Mouse (Mus musculus) forebrain, embryonic 12.5 days (tissue): ENCODE results near the gene Fgfrl1. TPM values are rescaled to one million over a fixed set of nuclear protein-coding genes. Genes with fewer than 3 reads are reported as not detected.

Source experiments
- ATAC-seq: fragments of 200-750 bp; cut with Nextera tagmentation; 2 replicates; pipeline ENCODE4 v1.8.0; 2017; ENCODE audit warnings: moderate TSS enrichment; ENCODE audit not compliant: low FRiP score
- H3K27ac ChIP-seq: fragments of 300-500 bp; sonication (generic); 2 replicates; pipeline ENCODE4 v1.5.1; 2016; ENCODE audit warnings: mild to moderate bottlenecking
- H3K27me3 ChIP-seq: fragments of 300-500 bp; sonication (generic); 2 replicates; pipeline ENCODE4 v1.6.1; 2016; ENCODE audit warnings: mild to moderate bottlenecking
- H3K36me3 ChIP-seq: fragments of 300-500 bp; sonication (generic); replicated peaks from 2 replicates; pipeline ENCODE4 v1.6.1; 2016; ENCODE audit warnings: mild to moderate bottlenecking
- H3K4me1 ChIP-seq: fragments of 300-500 bp; sonication (generic); 2 replicates; pipeline ENCODE4 v1.6.1; 2016
- H3K4me2 ChIP-seq: fragments of 300-500 bp; sonication (generic); 2 replicates; pipeline ENCODE4 v1.6.1; 2016; ENCODE audit warnings: mild to moderate bottlenecking, moderate library complexity
- H3K4me3 ChIP-seq: fragments of 300-500 bp; sonication (generic); replicated peaks from 2 replicates; pipeline ENCODE4 v1.5.1; 2016; ENCODE audit warnings: mild to moderate bottlenecking
- H3K9ac ChIP-seq: fragments of 300-500 bp; sonication (generic); 2 replicates; pipeline ENCODE4 v1.6.1; 2016; ENCODE audit warnings: mild to moderate bottlenecking
- H3K9me3 ChIP-seq: fragments of 300-500 bp; sonication (generic); 2 replicates; pipeline ENCODE4 v1.6.1; 2016
- WGBS: fragments of 180-500 bp; shearing (Covaris S2); methylation state at CpG from one replicate; pipeline ENCODE4 v1.1.7; 2016; 5-methylcytosine and 5-hydroxymethylcytosine counted together
- polyA plus RNA-seq: library from polyadenylated mRNA; unstranded; fragments of >200 nt; fragmentation: Nextera tagmentation; extraction: Ambion mirVana; gene quantifications from 2 replicates; pipeline ENCODE4 v1.2.1, GENCODE M21; 2016

Fgfrl1 gene
- polyA plus RNA-seq, 1 experiment from 2014 or later = 19.3 TPM

GRCm38 (mm10) chr5:108655381-108655780, 36.8 kb upstream of the Fgfrl1 start:
- Histone ChIP-seq H3K36me3 (peaks cover 62% of the 10 kb centered on the region), H3K4me3 (no peak overlapping the region), H3K27ac (no peak overlapping the region), H3K4me1 (peaks cover 19% of the 10 kb centered on the region), H3K9ac (no peak overlapping the region), H3K27me3 (no peaks in the 10 kb centered on the region), H3K4me2 (no peak overlapping the region), H3K9me3 (no peaks in the 10 kb centered on the region)
- ATAC-seq = no peak
- 96% methylated on average over 9 of the region's 9 CpGs for WGBS

DNA sequence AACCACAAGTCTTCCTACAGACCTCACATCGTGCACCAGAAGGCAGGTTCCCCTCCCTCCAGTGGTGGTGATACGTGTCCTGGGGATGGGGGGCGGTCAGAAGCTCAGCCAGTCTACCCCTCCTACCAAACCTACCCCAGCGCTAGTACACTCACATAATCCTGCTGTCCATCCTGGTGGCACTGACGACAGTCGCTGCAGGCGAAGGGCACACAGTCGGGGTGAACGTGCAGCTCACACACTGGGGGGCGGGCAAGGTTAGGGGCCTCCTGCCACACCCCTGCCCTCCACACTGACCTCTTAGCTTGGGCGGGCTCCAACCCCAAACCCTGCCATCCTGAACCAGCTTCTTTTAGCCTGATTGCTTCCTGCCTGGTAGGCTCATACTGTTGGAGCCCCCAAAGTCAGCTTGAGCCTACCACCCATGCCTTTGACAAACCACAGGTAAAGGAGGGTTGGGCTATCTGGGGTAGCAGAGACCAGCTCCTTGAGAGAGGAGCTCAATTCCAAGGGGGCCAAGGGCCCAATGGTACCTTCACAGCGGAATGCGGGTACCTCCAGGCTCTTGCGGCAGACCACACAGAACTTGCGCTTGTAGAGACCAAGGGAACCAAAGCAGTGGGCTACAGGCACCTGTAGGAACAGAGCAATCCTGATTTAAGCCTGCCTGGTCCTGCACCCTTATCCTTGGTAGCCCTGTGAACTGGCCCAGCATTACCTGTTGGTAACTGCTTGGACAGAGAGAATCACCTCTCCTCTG, 36.1 kb upstream of the Fgfrl1 start:
- no peak overlapping the region for H3K4me3 ChIP-seq
- H3K9me3 ChIP-seq = no peaks in the 10 kb centered on the region
- H3K27me3 ChIP-seq = no peaks in the 10 kb centered on the region
- peaks cover 55% of the 10 kb centered on the region for H3K36me3 ChIP-seq
- ATAC-seq = no peak
- H3K9ac ChIP-seq = no peak overlapping the region
- 89% methylated on average over 15 of the region's 15 CpGs for WGBS
- H3K27ac ChIP-seq = no peak overlapping the region
- peaks cover 23% of the 10 kb centered on the region for H3K4me1 ChIP-seq
- H3K4me2 ChIP-seq = no peak overlapping the region

GRCm38 (mm10) chr5:108657406-108657805, 34.8 kb upstream of the Fgfrl1 start:
- Histone ChIP-seq H3K4me1 (peaks cover 23% of the 10 kb centered on the region), H3K9ac (no peak overlapping the region), H3K4me2 (no peak overlapping the region), H3K9me3 (no peaks in the 10 kb centered on the region), H3K27ac (no peak overlapping the region), H3K27me3 (no peaks in the 10 kb centered on the region), H3K36me3 (peaks cover 47% of the 10 kb centered on the region), H3K4me3 (no peak overlapping the region)
- 84% methylated on average over 5 of the region's 5 CpGs for WGBS
- ATAC-seq = no peak

DNA sequence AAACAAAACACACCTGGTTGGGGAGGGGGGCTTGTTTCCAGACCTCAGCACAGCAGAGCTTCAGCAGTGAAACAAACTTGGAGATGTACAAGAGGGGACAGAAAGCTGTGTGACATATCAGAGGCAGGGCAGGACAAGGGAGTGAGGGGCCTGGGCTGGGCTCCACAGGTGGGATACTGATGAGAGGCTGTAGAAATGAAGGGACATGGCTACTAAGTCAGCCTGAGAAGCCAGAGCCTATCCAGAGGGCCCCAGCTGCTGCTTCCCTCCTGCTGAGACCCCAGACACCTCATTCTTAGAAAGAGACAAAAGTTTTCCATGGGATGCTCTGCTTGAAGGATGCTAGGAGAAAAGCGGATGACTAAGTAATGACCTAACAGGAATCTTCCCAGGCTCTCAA, 33.6 kb upstream of the Fgfrl1 start:
- no peak overlapping the region for H3K9ac ChIP-seq
- ATAC-seq = no peak
- H3K9me3 ChIP-seq = no peaks in the 10 kb centered on the region
- 83% methylated on average over 1 of the region's 1 CpGs for WGBS
- no peak overlapping the region for H3K4me3 ChIP-seq
- no peak overlapping the region for H3K27ac ChIP-seq
- peaks cover 23% of the 10 kb centered on the region for H3K4me1 ChIP-seq
- H3K27me3 ChIP-seq = 0 out of 2 replicates have a peak, but pooled peaks cover 4% of the 10 kb centered on the region
- no peak overlapping the region for H3K4me2 ChIP-seq
- H3K36me3 ChIP-seq = peaks cover 35% of the 10 kb centered on the region

DNA sequence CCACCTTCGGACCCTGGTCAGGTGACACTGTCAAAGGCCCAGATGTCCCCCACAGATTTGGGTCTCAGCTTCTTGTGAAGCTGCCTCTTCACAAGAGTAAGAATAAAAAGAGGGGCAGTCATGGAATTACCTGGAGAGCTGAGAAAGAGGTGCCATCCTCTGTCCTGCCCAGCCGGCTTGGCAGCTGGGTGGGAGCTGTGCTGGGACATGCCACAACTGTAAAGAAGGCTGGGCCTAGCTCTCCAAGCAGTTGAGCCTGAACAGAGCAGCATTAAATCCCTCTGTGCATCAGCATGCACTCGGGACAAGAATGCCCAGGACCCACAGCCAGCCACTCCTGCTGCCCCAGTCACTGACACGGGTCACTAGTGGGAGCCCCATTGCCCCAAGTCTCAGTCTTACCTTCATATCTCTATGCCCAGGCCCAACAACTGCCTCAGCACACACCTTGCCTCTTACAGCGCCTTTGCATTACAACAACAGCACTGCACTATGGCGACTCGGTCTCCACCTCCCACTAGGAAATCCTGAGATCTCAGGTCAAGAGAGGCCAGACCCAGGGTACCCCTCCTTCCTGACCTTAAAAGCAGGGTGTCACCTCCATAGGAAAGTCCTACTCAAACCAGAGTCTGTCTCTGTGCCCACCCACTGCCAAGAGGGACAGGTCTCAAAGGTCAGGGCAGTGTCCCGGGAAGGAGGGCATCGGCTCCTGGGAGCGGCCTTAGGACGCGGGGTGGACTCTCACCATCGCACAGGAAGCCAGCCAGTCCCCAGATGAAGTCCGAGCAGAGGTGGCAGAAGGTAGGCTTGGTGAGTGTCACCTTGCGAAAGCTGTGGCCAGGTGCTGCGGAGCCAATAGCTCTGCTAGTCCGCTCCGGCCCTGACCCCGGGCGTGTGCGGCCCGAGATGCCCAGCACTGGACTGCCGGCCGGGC, 32.2 kb upstream of the Fgfrl1 start, which contains the start of gene Idua:
Gene Idua, plus strand, starts transcription at position 634 of the 934 bp plus-strand sequence.
- peak within 1 kb of the TSS; percentile 85 for H3K4me3 ChIP-seq
- no peaks in the 10 kb centered on the region for H3K9me3 ChIP-seq
- H3K36me3 ChIP-seq = peaks cover 21% of the 10 kb centered on the region
- H3K27me3 ChIP-seq = 0 out of 2 replicates have a peak, but pooled peaks cover 4% of the 10 kb centered on the region
- H3K4me2 ChIP-seq = peak within 1 kb of the TSS; percentile 79
- peaks cover 23% of the 10 kb centered on the region for H3K4me1 ChIP-seq
- ATAC-seq = peak; percentile 7; the same call in 1 of the 2 replicates
- peak within 1 kb of the TSS; percentile 93 for H3K9ac ChIP-seq
- H3K27ac ChIP-seq = no peak within 1 kb of the TSS
- WGBS = 10% methylated on average over 24 of the region's 24 CpGs

DNA sequence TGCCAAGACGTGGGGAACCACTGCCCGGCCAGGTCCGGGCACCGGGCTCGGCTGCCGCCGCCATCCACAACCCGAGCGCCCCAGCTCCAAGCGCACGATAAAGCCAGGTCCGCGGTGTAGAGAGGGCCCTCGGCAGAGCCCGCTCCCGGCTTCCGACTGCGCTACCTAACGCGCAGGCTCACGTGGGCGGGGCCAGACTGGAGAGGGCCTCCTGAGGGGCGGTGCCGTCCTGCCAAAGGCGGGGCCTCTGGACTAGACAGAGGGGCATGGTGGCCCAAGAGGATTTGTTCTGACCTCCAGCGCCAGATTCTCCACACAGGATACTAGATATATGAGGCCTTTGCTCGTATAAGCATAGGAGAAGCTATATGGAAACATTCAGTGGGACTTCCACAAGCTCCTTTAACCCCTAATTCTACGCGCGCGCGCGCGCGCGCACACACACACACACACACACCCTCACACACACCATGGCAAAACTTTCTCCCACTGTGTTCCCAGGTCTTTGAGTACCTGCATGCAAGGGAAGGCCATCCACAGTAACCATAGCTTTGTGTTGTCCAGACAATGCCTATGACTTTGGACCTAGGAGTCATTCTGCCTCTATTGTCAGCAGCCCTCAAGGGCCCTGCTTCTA, 31.4 kb upstream of the Fgfrl1 start:
- WGBS = 15% methylated on average over 36 of the region's 36 CpGs
- H3K27me3 ChIP-seq = 0 out of 2 replicates have a peak, but pooled peaks cover 4% of the 10 kb centered on the region
- H3K4me1 ChIP-seq = peaks cover 23% of the 10 kb centered on the region
- H3K4me3 ChIP-seq = peak overlapping the region; percentile 85
- H3K27ac ChIP-seq = no peak overlapping the region
- H3K36me3 ChIP-seq = peaks cover 13% of the 10 kb centered on the region
- peak overlapping the region; percentile 79 for H3K4me2 ChIP-seq
- ATAC-seq = peak; percentile 100
- H3K9ac ChIP-seq = peak overlapping the region; percentile 93
- no peaks in the 10 kb centered on the region for H3K9me3 ChIP-seq

DNA sequence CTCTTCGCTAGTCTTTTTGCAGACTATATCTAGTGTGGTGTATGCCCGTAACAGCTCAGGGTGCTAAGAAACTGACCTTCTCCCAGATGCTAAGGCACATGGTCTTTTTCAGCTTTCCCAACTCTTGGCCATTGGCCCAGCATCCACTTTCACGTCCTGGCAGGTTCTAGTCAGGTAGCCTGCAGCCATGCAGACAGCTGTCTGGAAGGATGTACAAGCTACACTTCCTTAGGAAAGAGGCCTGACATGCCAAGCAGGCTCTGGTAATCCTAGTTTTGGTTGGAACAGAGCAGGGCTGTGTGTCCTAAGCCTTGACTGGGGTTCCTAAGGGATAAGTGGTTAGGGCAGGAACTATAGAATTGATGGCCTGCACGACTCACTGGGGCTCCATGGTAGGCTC, 29.4 kb upstream of the Fgfrl1 start:
- Histone ChIP-seq H3K27me3 (0 out of 2 replicates have a peak, but pooled peaks cover 4% of the 10 kb centered on the region), H3K9me3 (no peaks in the 10 kb centered on the region), H3K4me3 (no peak overlapping the region), H3K4me1 (peaks cover 23% of the 10 kb centered on the region), H3K36me3 (no peaks in the 10 kb centered on the region), H3K4me2 (no peak overlapping the region), H3K9ac (no peak overlapping the region), H3K27ac (no peak overlapping the region)
- ATAC-seq = no peak
- 91% methylated on average over 4 of the region's 4 CpGs for WGBS

DNA sequence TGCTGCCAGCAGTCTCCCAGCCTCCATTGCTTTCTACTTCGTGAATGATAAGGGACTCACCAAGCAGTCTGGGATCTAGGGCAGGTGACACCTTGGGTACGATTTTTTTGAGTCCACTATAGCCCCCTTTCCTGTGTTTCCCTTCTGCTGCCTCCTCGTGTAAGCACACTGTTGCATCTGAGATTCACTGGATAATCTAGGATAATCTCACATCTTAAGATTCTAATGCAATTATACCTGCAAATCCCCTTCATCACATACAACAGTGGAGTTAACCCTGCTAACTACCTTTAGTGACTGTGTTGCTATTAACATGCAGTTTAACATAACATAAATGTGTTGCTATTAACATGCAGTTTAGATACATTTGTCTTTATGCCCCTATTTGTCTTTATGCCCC, 27.1 kb upstream of the Fgfrl1 start:
- Histone ChIP-seq H3K9me3 (no peaks in the 10 kb centered on the region), H3K27ac (no peak overlapping the region), H3K4me2 (no peak overlapping the region), H3K36me3 (no peaks in the 10 kb centered on the region), H3K9ac (no peak overlapping the region), H3K4me3 (no peak overlapping the region), H3K4me1 (peaks cover 20% of the 10 kb centered on the region), H3K27me3 (0 out of 2 replicates have a peak, but pooled peaks cover 4% of the 10 kb centered on the region)
- no peak for ATAC-seq
- 36% methylated on average over 3 of the region's 3 CpGs for WGBS

DNA sequence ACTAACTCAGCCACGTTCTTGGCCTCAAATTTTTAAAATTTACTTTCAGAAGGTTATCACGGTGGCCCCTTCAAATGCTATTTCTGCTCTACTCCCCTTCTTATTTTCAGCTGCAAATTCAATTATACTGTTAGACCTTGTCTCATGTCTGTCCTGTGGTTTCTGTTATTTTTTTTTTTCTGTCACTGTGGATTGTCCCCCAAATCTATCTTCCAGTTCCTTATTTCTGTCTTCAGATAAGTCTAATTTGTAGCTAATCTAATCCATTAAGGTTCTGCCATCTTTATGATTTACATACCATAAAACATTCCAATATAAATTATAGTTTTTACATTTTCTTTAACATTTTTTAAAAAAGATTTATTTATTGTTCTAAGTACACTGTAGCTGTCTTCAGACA, 24.8 kb upstream of the Fgfrl1 start:
- no peak for ATAC-seq
- no peak overlapping the region for H3K9ac ChIP-seq
- H3K36me3 ChIP-seq = peaks cover 10% of the 10 kb centered on the region
- 85% methylated on average over 2 of the region's 2 CpGs for WGBS
- H3K9me3 ChIP-seq = no peaks in the 10 kb centered on the region
- no peak overlapping the region for H3K4me2 ChIP-seq
- H3K27ac ChIP-seq = no peak overlapping the region
- H3K4me3 ChIP-seq = no peak overlapping the region
- 0 out of 2 replicates have a peak, but pooled peaks cover 4% of the 10 kb centered on the region for H3K27me3 ChIP-seq
- H3K4me1 ChIP-seq = peaks cover 16% of the 10 kb centered on the region

DNA sequence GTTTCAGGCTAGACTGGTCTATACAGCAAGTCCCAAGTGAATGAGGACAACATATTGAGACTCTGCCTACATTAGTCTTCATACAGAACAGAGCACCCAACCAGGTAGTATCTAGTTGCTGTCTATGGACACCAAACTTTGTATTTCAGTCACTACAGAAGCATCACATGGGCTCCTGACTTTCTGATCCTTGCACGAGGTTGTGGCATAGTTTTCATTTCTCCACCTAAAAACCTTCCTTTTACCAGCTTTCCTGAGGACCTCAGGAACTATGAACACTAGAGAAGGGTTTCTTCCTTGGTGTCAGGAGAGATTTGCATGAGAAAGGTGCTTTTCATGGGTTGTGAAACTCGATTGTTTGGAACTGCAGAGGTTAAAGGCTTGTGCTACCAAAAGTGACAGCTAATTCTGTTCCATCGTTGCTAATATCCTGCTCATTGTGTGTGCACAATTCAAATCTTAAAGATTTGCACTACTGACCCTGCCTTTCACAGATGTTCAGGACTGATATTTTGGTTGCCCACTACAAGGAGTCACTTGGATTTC, 23.7 kb upstream of the Fgfrl1 start:
- H3K4me2 ChIP-seq = peak overlapping the region; percentile 69
- H3K9ac ChIP-seq = peak overlapping the region; percentile 75; the same call in 1 of the 2 replicates
- peak; percentile 25 for ATAC-seq
- no peaks in the 10 kb centered on the region for H3K9me3 ChIP-seq
- H3K27me3 ChIP-seq = no peaks in the 10 kb centered on the region
- peak overlapping the region; percentile 53 for H3K4me3 ChIP-seq
- H3K27ac ChIP-seq = no peak overlapping the region; the same call in 1 of the 2 replicates
- peaks cover 16% of the 10 kb centered on the region for H3K4me1 ChIP-seq
- 10% methylated on average over 3 of the region's 3 CpGs for WGBS
- H3K36me3 ChIP-seq = peaks cover 16% of the 10 kb centered on the region

DNA sequence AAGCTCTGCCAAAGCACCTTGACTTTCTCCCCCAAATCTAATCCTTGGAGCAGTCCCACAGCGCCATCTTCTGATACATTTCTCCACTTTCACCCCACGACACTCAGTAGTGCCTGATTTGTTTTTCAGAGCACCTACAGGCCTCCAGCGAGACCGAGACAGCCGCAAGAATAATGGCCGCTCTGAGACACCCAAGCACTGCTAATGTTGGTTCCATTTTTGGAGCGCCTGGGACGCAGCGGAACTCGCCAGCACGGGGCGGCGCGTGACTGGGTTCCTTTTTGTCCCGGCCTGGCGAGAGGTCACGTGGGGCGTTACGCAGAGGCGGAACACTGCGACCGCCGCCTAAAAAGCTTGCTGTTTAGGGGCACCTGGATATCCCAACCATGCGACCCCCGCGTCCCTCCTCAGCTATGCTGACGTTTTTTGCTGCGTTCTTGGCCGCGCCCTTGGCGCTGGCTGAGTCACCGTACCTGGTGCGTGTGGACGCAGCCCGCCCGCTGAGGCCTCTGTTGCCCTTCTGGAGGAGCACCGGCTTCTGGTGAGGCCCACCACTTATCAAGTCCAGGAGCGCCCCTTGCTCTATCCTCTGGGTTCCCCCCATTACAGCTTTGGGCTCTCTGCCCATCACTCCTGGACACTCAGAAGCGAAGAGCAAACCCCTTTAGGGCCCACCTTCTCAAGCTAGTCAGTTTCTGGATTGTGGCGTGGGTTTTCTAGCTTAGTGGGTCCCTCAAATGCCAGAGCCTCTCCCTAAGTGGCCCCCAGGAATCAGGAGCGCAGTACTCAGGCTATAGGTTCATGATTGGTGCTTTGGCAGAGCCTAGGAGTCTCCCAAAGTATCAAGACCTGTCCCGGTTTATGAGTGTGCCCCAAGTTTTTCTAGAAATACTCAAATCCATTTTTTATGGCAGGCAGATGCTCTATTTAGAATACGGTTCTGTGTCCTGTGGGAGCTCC, 22.9 kb upstream of the Fgfrl1 start, which contains the start of gene Dgkq:
Gene Dgkq, minus strand, starts transcription at position 696 of the 960 bp plus-strand sequence.
- Histone ChIP-seq H3K4me3 (peak within 1 kb of the TSS; percentile 53), H3K4me1 (peaks cover 16% of the 10 kb centered on the region)
- peak; percentile 85 for ATAC-seq

More for the DNA sequence above, 22.9 kb upstream of the Fgfrl1 start, which contains the start of gene Dgkq:
- peak within 1 kb of the TSS; percentile 75 for H3K9ac ChIP-seq
- no peaks in the 10 kb centered on the region for H3K9me3 ChIP-seq
- peak within 1 kb of the TSS; percentile 69 for H3K27ac ChIP-seq
- 6% methylated on average over 43 of the region's 43 CpGs for WGBS
- peaks cover 16% of the 10 kb centered on the region for H3K36me3 ChIP-seq
- H3K27me3 ChIP-seq = no peaks in the 10 kb centered on the region
- H3K4me2 ChIP-seq = peak within 1 kb of the TSS; percentile 69
